Mouse (Mus musculus) cerebral cortex, adult 2 months (tissue): ENCODE results near the gene AU040320.

Experiments
- WGBS: fragments of 180-500 bp; shearing (Covaris S2); methylation state at CpG from one replicate; pipeline ENCODE4 v1.1.7; 2018; 5-methylcytosine and 5-hydroxymethylcytosine counted together

The AU040320 gene

DNA sequence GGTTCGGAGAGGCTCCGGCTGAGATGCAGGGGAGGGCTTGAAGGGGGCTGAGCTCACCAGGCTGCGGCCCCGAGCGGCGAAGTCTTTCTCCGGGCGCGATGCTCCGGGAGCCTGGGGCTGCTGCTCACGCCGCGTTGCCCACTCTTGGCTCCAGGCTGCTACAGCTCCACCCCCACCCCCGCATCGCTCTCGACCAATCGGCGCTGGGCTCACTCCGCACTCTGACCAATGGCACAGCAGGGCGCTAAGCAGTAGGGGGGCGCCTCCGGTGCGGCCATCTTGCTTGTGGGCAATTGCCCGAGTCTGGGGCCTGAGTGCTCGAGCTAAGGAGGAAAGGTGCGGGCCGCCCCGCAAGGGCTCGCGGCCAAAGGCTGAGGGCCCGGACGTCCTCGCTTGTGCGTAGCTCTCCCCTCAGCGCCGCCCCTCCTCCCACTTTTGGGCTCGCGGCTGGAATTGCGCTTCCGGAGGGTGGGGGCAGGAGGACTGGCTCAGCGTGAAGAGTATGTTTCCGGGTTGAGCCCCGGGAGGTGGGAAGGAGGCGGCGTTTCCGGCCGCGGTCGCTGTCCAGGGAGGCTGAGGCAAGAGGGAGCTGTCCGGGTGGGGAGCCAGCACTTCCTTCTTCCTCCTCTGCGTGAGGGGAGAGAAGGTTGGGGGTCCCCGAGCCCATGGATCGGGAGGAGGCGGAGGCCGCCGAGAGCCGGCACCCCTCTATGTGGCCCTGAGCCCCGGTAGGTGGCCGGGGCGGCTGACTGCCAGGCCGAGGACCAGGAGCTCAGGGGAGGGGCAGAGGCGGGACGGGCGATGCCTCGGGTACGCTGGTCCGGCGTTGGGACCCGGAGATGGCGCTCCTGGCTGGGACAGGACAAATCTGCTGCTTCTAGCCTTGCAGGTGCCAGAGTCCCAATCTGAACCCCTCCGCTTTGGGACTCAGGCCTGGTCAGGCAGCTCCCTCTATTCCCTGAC is at the start of gene AU040320, which contains the start of gene Ncdn:
Gene AU040320 (plus strand): TSS at position 277 of the 963 bp plus-strand sequence.
Gene Ncdn (minus strand): TSS at position 171 of the 963 bp plus-strand sequence.
- under 1% methylated on average over 71 of the region's 71 CpGs for WGBS

DNA sequence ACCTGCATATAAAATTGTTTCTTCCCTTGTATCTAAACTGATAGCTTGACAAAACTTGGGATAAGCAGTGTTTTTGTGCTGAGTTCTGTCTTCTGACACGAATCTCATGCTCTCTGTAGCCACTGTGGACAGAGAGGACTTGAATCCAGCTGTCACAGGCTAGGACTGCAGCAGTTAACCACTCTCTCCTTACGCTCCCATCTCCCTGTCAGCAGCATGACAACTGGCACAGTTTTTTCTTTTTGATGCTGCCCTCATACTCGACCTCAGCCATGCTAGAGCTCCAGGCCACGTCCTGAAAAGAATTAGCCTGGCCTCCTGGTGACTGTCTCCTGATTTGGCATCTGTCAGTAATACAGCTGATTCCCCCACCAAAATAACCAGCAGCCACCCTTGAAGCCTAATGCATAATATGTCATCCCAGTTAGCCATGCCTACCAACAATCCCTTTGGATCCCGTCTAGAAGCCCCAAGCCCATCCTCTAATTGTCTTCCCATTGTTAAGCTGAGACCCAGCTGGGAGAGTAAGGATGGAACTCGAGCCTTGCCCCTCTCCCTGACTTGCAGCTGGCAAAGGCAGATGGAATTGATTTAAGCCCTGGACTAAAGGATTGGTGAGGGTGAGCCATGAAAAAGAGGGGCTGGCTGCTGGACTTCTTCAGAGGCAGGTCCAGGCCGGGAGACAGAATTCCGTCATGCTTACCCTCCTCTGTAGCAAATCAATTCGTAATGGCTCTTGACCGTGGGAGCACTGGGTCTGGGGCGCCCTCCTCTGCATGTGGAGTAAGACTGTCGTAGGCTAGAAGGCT is 46.5 kb upstream of the AU040320 start:
- WGBS, result 79% methylated on average over 12 of the region's 12 CpGs

- 85% methylated on average over 5 of the region's 5 CpGs for WGBS
Observed at GRCm38 (mm10) chr4:126707439-126707826, 45.9 kb upstream of the AU040320 start.

DNA sequence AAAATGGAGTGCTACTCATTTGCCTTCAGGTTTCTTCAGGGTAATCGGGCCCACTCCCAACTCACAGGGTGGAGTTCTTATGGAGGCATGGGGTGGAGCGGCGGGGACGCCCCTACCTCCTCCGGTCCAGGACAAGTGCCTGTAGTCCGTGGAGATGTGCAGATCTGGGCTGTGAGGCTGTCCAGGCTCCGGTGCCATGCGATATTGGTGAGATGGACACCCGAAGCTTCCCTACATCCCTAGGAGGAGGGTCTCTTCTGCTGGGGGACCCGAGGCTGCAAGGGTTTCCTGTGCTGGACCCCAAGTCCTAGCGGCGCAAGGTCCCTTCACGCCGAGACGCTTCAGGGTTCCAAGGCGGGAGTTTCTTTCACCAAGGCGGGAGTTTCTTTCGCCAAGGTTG is 21.2 kb upstream of the AU040320 start:
- 4% methylated on average over 18 of the region's 18 CpGs for WGBS

GRCm38 (mm10) chr4:126732531-126733380 is 20.6 kb upstream of the AU040320 start:
- 9% methylated on average over 26 of the region's 26 CpGs for WGBS

DNA sequence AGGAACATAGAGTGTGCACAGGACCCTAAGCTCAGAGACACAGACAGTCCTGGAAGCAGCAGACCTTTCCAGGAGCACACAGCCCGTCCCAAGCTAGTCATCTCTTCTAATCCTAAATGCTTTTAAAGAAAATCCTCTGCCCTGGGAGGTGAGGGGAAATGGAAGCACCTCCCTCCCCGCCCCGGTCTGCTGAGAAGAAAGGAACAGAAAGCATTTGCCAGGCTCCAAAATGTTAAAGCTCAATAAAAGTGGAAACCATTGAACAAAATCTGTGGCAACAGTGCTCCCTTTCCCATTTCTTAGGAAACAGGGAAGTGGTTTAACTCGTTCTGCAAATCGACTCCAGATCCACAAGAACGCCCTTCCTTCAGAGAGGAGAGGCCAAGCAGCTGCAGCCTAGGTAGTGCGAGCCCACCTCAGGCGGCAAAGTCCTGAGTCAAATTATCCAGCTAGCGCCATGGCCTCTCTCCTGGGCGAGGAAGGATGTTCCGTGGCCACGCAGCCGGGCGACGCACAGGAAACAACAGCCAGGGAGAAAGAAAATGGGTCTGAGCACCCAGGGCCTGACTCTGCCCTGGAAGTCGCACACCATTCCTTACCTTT is 19.2 kb upstream of the AU040320 start:
- 23% methylated on average over 16 of the region's 16 CpGs for WGBS

- 6% methylated on average over 50 of the region's 51 CpGs for WGBS
Observed at GRCm38 (mm10) chr4:126734700-126735381, 18.5 kb upstream of the AU040320 start.

- WGBS, result 1% methylated on average over 62 of the region's 62 CpGs
Observed at GRCm38 (mm10) chr4:126735382-126736000, 17.9 kb upstream of the AU040320 start.

DNA sequence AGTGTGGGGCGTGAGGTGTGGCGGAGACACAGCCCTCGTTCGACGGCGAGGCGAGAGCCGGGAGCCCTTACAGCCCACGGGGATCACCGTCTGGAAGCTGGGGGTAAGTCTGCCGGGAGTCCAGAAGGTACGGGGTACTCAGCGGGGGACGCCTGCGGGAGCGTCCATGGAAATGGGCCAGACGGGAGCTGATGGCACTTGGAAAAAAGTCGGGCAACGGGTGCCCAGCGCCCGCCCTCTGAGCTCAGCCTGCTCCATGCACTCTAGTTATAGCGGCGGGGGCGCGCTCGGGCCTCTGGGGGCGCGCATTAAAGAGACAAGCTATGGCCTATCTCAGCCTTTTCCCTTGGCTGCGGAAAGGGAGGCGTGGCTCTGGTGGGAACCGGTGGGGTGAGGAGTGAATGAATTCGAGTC is 17.3 kb upstream of the AU040320 start, which contains the start of gene Tfap2e:
Gene Tfap2e (minus strand): TSS at position 240 of the 414 bp plus-strand sequence.
- WGBS, result 2% methylated on average over 32 of the region's 32 CpGs

GRCm38 (mm10) chr4:126739966-126740676 is 13.2 kb upstream of the AU040320 start:
- 40% methylated on average over 10 of the region's 10 CpGs for WGBS

DNA sequence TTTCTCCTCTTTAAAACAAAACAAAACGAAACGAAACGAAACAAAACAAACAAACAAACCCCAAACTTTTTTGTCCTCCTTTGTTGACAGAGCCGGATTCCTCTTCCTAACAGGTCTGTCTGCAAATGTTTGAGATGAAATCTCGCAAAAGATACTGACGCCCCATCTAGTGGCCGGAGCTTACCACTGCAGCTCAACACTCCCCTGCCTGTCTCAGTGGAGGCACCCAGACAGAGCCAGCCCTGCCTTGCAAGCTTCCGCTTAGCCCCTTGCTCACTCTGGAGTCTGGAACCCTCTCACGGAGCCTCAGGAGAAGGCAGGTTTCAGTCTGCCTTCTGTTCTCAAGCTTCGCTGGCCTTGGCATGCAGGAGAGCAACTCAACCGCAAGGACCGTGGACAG is 11.9 kb upstream of the AU040320 start:
- 2% methylated on average over 12 of the region's 12 CpGs for WGBS

GRCm38 (mm10) chr4:126742976-126743375 is 10.4 kb upstream of the AU040320 start:
- 56% methylated on average over 2 of the region's 2 CpGs for WGBS

- 38% methylated on average over 11 of the region's 11 CpGs for WGBS
Observed at GRCm38 (mm10) chr4:126743713-126744112, 9.6 kb upstream of the AU040320 start.

- WGBS, result 83% methylated on average over 14 of the region's 14 CpGs
Observed at GRCm38 (mm10) chr4:126744831-126745230, 8.5 kb upstream of the AU040320 start.

- 32% methylated on average over 13 of the region's 13 CpGs for WGBS
Observed at GRCm38 (mm10) chr4:126745506-126746193, 7.7 kb upstream of the AU040320 start.

DNA sequence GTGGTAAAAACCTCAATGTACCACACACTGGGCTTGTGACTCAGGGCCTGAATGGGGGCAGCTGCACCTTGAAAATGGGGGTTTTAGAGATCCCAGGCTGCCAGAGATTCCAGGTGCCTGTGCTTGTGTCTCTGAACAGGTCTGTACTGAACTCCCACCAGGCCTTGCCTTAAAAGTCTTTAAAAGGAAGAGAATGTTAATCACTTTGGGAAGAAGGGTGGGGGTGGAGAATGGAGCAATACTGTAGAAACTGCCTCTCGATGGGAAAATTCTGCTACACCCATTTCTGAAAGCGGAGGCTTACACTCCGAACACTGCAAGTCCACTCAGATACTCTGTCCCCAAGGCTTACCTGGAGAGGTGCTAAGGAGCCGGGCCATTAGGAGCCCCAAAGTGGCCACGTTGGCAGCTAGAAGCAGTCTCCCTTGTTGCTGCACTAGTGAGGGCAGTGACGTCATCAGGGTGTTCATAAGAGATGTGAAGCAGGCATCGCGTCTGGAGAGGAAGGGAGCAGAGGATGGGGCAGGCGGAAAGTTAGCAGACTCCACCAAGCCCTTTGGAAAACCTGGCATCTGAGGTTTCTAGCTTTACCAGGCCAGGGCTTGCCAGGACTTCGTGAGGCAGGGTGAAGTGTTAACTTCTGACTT is 7.0 kb upstream of the AU040320 start:
- 50% methylated on average over 10 of the region's 10 CpGs for WGBS

GRCm38 (mm10) chr4:126748381-126748780 is 5.0 kb upstream of the AU040320 start:
- WGBS, result 70% methylated on average over 8 of the region's 8 CpGs

DNA sequence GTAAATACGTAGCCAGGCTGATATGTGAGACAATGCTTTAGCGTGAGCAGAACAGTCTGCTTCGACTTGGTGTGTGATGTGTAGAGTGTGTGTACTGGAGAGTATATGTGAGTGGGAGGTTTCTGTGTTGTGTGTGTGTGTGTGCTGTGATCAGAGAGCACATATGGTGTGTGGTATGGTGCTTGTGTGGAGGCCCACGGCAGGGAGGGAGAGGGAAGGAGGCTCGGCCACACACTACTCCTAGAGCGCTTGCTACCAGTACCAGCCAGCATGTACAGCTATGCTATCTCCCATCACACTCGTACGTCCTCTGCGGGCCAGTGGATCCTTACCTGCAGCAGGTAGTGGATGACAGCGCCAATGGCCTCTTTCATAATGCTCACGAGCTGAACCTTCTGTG is 3.8 kb upstream of the AU040320 start:
- WGBS, result 41% methylated on average over 11 of the region's 11 CpGs
